1 mouse cellular context compared by ENCODE assay signal in genomic region chr9:14846428-14846827, GRCm38 (mm10).
TF ChIP-seq lines count a peak whose summit lies in the region.

No protein-coding gene starts in this region.

TF ChIP-seq in MEL, 35 proteins besides CTCF, POLR2A, EP300 and RAD21 (continued from another document):
- TF ChIP-seq POLR2AphosphoS2 (IDR thresholded peaks at IDR 0.05; ENCODE audit: low read length) (no peak), TCF12 (IDR thresholded peaks at IDR 0.05; ENCODE audit: low read depth, low read length) (no peak), MYC (IDR thresholded peaks at IDR 0.05; ENCODE audit: low read depth, low read length) (peak; percentile 100), HCFC1 (IDR thresholded peaks at IDR 0.05; ENCODE audit: low read depth, low read length) (no peak)
